Mouse (Mus musculus) midbrain, embryonic 14.5 days (tissue): ENCODE results near the gene Hoxb9. TPM values are rescaled to one million over a fixed set of nuclear protein-coding genes. Genes with fewer than 3 reads are reported as not detected.
A peak's percentile ranks its signal among the peaks of the same experiment; 100 is the strongest.

Experiments
- ATAC-seq: fragments of 200-750 bp; cut with Nextera tagmentation; 2 replicates; pipeline ENCODE4 v1.8.0; 2017; ENCODE audit warnings: moderate number of reproducible peaks, moderate library complexity; ENCODE audit not compliant: low FRiP score, low TSS enrichment
- DNase-seq: peaks from one replicate; pipeline ENCODE4 v3.0.0-alpha.2; 2015
- H3K27ac ChIP-seq: fragments of 300-500 bp; sonication (generic); replicated peaks from 2 replicates; pipeline ENCODE4 v1.5.1; 2014; ENCODE audit warnings: mild to moderate bottlenecking, low read depth, low read length, moderate library complexity
- H3K27me3 ChIP-seq: fragments of 300-500 bp; sonication (generic); 2 replicates; pipeline ENCODE4 v1.6.1; 2014; ENCODE audit warnings: low read length, control low read depth, mixed read lengths; ENCODE audit not compliant: control insufficient read depth, insufficient read depth
- H3K36me3 ChIP-seq: fragments of 300-500 bp; sonication (generic); 2 replicates; pipeline ENCODE4 v1.6.1; 2014; ENCODE audit warnings: low read length, control low read depth; ENCODE audit not compliant: control insufficient read depth, insufficient read depth
- H3K4me1 ChIP-seq: fragments of 300-500 bp; sonication (generic); 2 replicates; pipeline ENCODE4 v1.6.1; 2014; ENCODE audit warnings: mild to moderate bottlenecking, antibody characterized with exemption, low read length, control low read depth; ENCODE audit not compliant: control insufficient read depth, insufficient read depth
- H3K4me2 ChIP-seq: fragments of 300-500 bp; sonication (generic); 2 replicates; pipeline ENCODE4 v1.6.1; 2014; ENCODE audit warnings: mild to moderate bottlenecking, low read length, moderate library complexity
- H3K4me3 ChIP-seq: fragments of 300-500 bp; sonication (generic); replicated peaks from 2 replicates; pipeline ENCODE4 v1.5.1; 2014; ENCODE audit warnings: low read depth, low read length
- H3K9ac ChIP-seq: fragments of 300-500 bp; sonication (generic); replicated peaks from 2 replicates; pipeline ENCODE4 v1.6.1; 2014; ENCODE audit warnings: mild to moderate bottlenecking, low read length, moderate library complexity
- H3K9me3 ChIP-seq: fragments of 300-500 bp; sonication (generic); 2 replicates; pipeline ENCODE4 v1.6.1; 2016; ENCODE audit warnings: low read length, control low read depth, mixed read lengths; ENCODE audit not compliant: control insufficient read depth
- WGBS: fragments of 180-500 bp; shearing (Covaris S2); extraction: QIAGEN DNeasy Blood & Tissue Kit; methylation state at CpG from one replicate; pipeline ENCODE4 v1.1.7; 2014; 5-methylcytosine and 5-hydroxymethylcytosine counted together
- polyA plus RNA-seq: library from polyadenylated mRNA; unstranded; fragments of >200 nt; fragmentation: Nextera tagmentation; extraction: Ambion mirVana; gene quantifications from 2 replicates; pipeline ENCODE4 v1.2.1, GENCODE M21; 2014

The Hoxb9 gene
- polyA plus RNA-seq, 1 experiment from 2014 or later, result not detected

DNA sequence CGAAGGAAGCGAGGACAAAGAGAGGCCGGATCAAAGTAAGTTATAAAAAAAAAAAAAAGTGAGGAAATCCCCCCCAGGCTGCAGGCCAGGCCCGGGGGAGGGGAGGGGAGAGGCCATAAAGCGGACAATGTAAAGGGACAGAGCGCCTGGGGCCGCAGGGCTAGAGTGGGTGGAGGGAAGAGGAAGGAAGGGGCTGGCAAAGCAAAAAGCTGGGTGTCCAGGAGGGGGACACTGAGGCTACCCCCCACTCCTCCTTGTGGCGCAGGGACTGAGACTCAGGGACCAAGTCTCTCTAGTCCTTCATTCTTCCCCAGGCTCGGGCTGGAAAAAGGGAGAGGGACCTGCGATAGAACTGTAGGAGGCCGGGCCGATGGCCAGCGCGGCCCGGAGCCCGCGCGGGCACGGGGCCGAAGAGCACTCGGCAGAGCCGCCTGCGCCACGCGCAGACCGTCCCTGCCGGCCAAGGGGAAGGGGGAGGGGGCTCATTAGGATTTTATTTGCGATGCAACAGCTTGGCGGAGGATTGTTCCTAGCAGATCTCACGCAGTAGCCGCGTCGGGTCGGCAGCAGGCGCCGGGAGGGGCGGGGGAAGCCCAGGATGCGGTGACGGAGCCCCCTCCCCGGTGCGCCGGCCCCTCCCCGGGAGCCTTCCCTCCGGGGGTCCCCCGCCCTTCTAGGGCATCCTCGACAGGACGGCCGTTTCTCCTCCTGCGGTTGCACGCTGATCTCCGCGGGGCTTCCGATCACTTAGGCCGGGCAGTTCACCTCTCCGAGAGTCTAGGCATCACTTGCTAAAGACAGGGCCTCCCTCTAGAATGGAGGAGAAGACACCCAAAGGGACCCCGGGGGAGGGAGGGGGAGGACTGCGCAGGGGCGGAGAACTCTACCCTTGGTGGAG lies 1.0 kb downstream of the Hoxb9 start:
- under 1% methylated on average over 55 of the region's 58 CpGs for WGBS
- Histone ChIP-seq H3K4me3 (no peak overlapping the region), H3K27me3 (peaks cover 99% of the 10 kb centered on the region), H3K9me3 (no peaks in the 10 kb centered on the region), H3K4me2 (no peak overlapping the region), H3K9ac (no peak overlapping the region), H3K27ac (no peak overlapping the region), H3K36me3 (no peaks in the 10 kb centered on the region), H3K4me1 (no peaks in the 10 kb centered on the region)
- ATAC-seq (no peak), DNase-seq (peak; percentile 58)

DNA sequence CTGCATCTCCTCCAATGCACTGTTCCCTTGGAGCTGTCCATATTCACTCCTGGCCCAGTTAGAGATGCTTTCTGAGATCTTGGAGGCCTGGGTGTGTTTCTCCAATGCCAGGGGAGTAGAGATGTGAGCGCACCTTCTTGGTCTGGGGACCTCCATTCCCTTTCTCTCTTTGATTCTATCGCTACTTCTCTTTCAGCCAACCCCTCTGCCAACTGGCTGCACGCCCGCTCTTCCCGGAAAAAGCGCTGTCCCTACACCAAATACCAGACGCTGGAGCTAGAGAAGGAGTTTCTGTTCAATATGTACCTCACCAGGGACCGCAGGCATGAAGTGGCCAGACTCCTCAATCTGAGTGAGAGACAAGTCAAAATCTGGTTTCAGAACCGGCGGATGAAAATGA lies 3.2 kb downstream of the Hoxb9 start:
- Histone ChIP-seq H3K27me3 (peaks cover 99% of the 10 kb centered on the region), H3K4me3 (no peak overlapping the region), H3K36me3 (no peaks in the 10 kb centered on the region), H3K4me1 (no peaks in the 10 kb centered on the region), H3K9ac (no peak overlapping the region), H3K27ac (no peak overlapping the region), H3K4me2 (no peak overlapping the region), H3K9me3 (no peaks in the 10 kb centered on the region)
- no peak for DNase-seq
- 3% methylated on average over 10 of the region's 10 CpGs for WGBS
- no peak for ATAC-seq

DNA sequence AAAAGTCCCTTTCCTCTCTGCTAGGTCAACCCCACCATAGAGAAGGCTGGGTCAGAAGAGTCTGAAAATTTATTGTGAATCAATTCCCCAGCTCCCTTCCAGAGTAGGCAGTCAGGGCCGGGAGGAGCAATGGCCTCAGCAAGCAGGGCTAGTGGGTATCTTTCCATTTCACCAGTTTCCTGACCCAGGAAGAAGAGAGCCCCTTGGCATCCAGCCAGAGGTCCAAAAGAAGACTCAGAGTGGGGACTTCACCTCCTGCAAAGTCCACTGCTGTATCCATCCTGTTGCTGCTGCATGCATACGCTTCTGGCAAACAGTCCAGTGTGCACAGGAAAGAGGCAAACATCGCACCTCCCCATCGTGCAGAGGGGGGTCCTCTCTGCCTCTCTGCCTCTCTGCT lies 4.6 kb downstream of the Hoxb9 start:
- WGBS, result 4% methylated on average over 4 of the region's 4 CpGs
- H3K27ac ChIP-seq, result no peak overlapping the region
- no peak overlapping the region for H3K4me3 ChIP-seq
- H3K27me3 ChIP-seq, result peaks cover 99% of the 10 kb centered on the region
- ATAC-seq (no peak), DNase-seq (no peak)
- no peaks in the 10 kb centered on the region for H3K36me3 ChIP-seq
- H3K4me1 ChIP-seq, result no peaks in the 10 kb centered on the region
- no peaks in the 10 kb centered on the region for H3K9me3 ChIP-seq
- H3K9ac ChIP-seq, result no peak overlapping the region
- no peak overlapping the region for H3K4me2 ChIP-seq

DNA sequence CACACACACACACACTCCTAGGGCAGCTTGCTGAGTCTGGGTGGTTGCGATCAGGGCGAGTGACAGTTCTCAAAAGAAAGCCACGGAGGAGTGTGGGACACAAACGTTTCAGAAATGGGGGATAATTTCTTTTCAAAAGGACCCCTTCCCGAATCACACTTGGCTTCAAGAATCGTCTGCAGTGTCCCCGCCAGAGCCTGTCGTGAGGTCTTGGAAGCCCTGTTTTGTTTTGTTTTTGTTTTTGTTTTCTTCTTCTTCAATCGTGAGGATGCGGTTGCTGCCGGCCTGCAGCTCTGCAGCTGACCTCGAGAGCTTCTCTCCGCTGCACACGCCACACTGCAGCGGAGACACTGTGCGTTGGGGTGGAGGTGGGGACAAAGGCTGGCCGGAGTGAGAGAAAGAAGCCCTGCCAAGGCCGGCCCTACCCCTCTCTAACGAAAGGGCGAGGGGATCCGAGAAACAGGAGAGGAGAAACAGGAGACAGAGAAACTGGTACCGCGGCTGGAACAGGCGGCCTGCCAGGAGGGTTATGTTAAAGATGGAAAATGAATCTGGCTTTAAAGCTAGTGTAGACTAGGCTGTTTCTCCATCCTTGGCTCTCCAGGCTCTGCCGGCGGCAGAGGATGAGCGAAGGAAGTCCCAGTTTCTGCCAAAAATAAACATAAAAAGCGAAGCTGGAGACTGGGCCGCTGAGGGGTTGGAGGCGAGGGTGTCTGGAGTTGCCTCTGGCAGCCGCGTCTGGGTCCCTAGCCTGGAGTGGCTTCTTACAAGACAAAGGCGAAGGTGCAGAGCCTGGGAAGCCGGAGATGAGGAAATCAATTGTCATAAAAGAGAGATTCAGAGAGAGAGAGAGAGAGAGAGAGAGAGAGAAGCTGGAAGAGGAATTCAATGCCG lies 6.1 kb downstream of the Hoxb9 start:
- H3K4me3 ChIP-seq, result no peak overlapping the region
- no peak for DNase-seq
- no peak overlapping the region for H3K27ac ChIP-seq
- H3K9me3 ChIP-seq, result no peaks in the 10 kb centered on the region
- ATAC-seq, result no peak
- no peaks in the 10 kb centered on the region for H3K36me3 ChIP-seq
- H3K9ac ChIP-seq, result no peak overlapping the region
- 1% methylated on average over 35 of the region's 35 CpGs for WGBS
- peaks cover 98% of the 10 kb centered on the region for H3K27me3 ChIP-seq
- no peaks in the 10 kb centered on the region for H3K4me1 ChIP-seq
- no peak overlapping the region for H3K4me2 ChIP-seq

DNA sequence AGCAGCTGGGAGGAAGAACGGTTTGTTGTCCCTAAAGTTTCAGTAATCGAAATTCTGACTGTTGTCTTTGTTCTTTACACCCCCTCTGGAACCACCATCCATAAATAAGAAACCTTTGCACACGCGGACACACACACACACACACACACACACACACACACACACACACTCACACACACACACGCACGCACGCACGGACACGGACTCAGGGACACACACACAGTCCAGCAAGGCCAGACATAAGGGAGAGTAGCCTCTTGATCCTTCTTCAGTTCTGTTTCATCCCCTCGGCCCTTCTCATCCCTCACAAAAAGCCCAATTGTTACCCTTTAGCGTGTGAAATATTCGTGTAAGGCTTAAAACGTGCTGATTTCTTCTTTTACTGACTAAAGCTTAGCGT lies 7.1 kb downstream of the Hoxb9 start:
- Histone ChIP-seq H3K36me3 (no peaks in the 10 kb centered on the region), H3K4me2 (no peak overlapping the region), H3K27ac (no peak overlapping the region), H3K4me1 (no peaks in the 10 kb centered on the region), H3K9me3 (no peaks in the 10 kb centered on the region), H3K27me3 (peaks cover 98% of the 10 kb centered on the region), H3K9ac (no peak overlapping the region), H3K4me3 (no peak overlapping the region)
- WGBS, result 21% methylated on average over 14 of the region's 14 CpGs
- DNase-seq (no peak), ATAC-seq (no peak)

DNA sequence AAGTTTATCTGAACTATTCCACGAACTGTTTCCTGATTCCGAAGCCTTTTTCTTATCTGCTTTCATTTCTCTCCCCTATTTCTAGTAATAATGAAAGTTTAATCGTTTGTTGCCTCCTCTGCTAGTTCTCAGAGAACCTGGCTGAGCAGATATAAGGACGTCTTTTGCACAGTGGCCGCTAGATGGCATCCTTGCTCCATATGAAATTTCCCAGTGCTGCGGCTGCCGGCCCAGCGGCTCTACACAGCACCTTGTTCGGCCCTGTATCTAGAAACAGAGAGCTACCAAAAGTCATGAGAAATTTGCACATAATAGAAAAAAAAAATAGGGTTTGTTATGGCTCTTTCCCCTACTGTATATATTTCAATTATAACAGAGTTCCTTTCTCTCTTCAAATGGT lies 7.5 kb downstream of the Hoxb9 start:
- ATAC-seq, result no peak
- peak; percentile 93 for DNase-seq
- Histone ChIP-seq H3K27me3 (peaks cover 98% of the 10 kb centered on the region), H3K4me2 (no peak overlapping the region), H3K27ac (no peak overlapping the region), H3K9me3 (no peaks in the 10 kb centered on the region), H3K4me3 (no peak overlapping the region), H3K9ac (no peak overlapping the region), H3K36me3 (no peaks in the 10 kb centered on the region), H3K4me1 (no peaks in the 10 kb centered on the region)
- under 1% methylated on average over 9 of the region's 9 CpGs for WGBS

DNA sequence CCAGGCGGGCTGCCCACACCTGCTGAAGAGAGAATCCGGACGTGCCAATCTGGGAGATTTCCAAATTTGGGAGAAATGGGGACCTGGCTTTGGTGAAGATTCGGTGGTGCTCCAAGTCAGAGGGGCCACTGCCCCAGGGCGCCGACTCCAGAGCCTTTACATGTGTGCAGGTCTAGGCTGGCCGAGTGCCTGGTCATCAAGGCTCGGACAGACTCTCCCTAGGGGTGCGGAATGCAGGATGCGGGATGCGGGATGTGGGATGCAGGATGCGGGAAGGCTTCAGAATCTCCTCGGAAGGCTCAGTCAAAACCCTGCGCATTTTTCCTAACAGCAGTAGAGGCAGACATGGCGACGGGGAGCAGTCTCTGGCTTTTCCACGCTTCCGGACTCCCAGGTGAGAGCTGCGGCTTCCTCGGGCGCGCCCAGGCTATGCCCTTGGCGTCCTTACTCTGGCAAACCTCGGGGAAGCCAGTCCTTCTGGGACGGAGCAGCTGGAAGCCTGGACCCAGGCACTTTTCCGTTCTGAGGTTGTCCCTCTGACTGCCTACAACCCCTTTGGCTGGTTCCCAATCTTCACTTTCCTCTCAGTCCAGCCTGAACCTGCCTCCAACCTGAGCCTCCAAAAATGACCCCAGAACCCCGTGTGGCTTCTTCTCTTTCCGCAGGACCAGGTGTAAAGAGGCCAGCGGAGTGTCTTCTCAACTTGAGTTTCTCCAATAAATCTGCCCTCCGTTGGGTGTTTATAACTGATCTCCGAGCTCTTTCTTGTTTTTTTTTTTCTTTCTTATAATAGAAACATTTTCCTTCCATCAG lies 8.4 kb downstream of the Hoxb9 start:
- no peak for DNase-seq
- H3K4me3 ChIP-seq, result no peak overlapping the region
- H3K27ac ChIP-seq, result no peak overlapping the region
- no peak overlapping the region for H3K9ac ChIP-seq
- no peak overlapping the region for H3K4me2 ChIP-seq
- no peak for ATAC-seq
- H3K36me3 ChIP-seq, result no peaks in the 10 kb centered on the region
- H3K27me3 ChIP-seq, result peaks cover 98% of the 10 kb centered on the region
- H3K4me1 ChIP-seq, result 0 out of 2 replicates have a peak, but pooled peaks cover 2% of the 10 kb centered on the region
- H3K9me3 ChIP-seq, result no peaks in the 10 kb centered on the region
- 4% methylated on average over 31 of the region's 31 CpGs for WGBS
